Mouse (Mus musculus) neural tube, embryonic 15.5 days (tissue): ENCODE results near the gene Wapl. TPM values are rescaled to one million over a fixed set of nuclear protein-coding genes. Genes with fewer than 3 reads are reported as not detected.

ENCODE experiments used
- ATAC-seq: fragments of 200-750 bp; cut with Nextera tagmentation; 2 replicates; pipeline ENCODE4 v1.8.0; 2017; ENCODE audit warnings: mild to moderate bottlenecking, moderate TSS enrichment, moderate library complexity; ENCODE audit not compliant: low FRiP score
- H3K27ac ChIP-seq: fragments of 300-500 bp; sonication (generic); replicated peaks from 2 replicates; pipeline ENCODE4 v1.5.1; 2015; ENCODE audit warnings: mild to moderate bottlenecking, inconsistent platforms
- H3K27me3 ChIP-seq: fragments of 300-500 bp; sonication (generic); replicated peaks from 2 replicates; pipeline ENCODE4 v1.6.1; 2015; ENCODE audit warnings: inconsistent platforms
- H3K36me3 ChIP-seq: fragments of 300-500 bp; sonication (generic); 2 replicates; pipeline ENCODE4 v1.6.1; 2015; ENCODE audit warnings: inconsistent platforms
- H3K4me1 ChIP-seq: fragments of 300-500 bp; sonication (generic); 2 replicates; pipeline ENCODE4 v1.6.1; 2015; ENCODE audit warnings: inconsistent platforms
- H3K4me2 ChIP-seq: fragments of 300-500 bp; sonication (generic); 2 replicates; pipeline ENCODE4 v1.6.1; 2015; ENCODE audit warnings: inconsistent platforms, mild to moderate bottlenecking, moderate library complexity
- H3K4me3 ChIP-seq: fragments of 300-500 bp; sonication (generic); replicated peaks from 2 replicates; pipeline ENCODE4 v1.5.1; 2015; ENCODE audit warnings: mild to moderate bottlenecking, inconsistent platforms
- H3K9ac ChIP-seq: fragments of 300-500 bp; sonication (generic); replicated peaks from 2 replicates; pipeline ENCODE4 v1.6.1; 2015; ENCODE audit warnings: mild to moderate bottlenecking, inconsistent platforms
- H3K9me3 ChIP-seq: fragments of 300-500 bp; sonication (generic); replicated peaks from 2 replicates; pipeline ENCODE4 v1.6.1; 2016; ENCODE audit warnings: inconsistent platforms
- WGBS: fragments of 180-500 bp; shearing (Covaris S2); methylation state at CpG from one replicate; pipeline ENCODE4 v1.1.7; 2015; ENCODE audit warnings: mixed read lengths; 5-methylcytosine and 5-hydroxymethylcytosine counted together
- polyA plus RNA-seq: library from polyadenylated mRNA; unstranded; fragments of >200 nt; fragmentation: Nextera tagmentation; extraction: Ambion mirVana; gene quantifications from 2 replicates; pipeline ENCODE4 v1.2.1, GENCODE M21; 2015

Wapl gene
- polyA plus RNA-seq, 1 experiment from 2014 or later: 11.2 TPM

- H3K9me3 ChIP-seq: no peaks in the 10 kb centered on the region; the same call in 1 of the 2 replicates
- under 1% methylated on average over 39 of the region's 39 CpGs for WGBS
- no peak for ATAC-seq
- no peak overlapping the region for H3K27ac ChIP-seq
- peaks cover 45% of the 10 kb centered on the region for H3K27me3 ChIP-seq
- peak overlapping the region; percentile 50 for H3K4me3 ChIP-seq
- peak overlapping the region; percentile 96 for H3K4me2 ChIP-seq
- H3K4me1 ChIP-seq: peaks cover 20% of the 10 kb centered on the region
- H3K36me3 ChIP-seq: no peaks in the 10 kb centered on the region
- H3K9ac ChIP-seq: peak overlapping the region; percentile 41; the same call in 1 of the 2 replicates
These were observed 11.9 kb upstream of the Wapl start for GRCm38 (mm10) chr14:34661621-34662477.

GRCm38 (mm10) chr14:34662478-34662826 is 11.3 kb upstream of the Wapl start:
- no peak for ATAC-seq
- H3K36me3 ChIP-seq: no peaks in the 10 kb centered on the region
- H3K27ac ChIP-seq: no peak overlapping the region
- 10% methylated on average over 4 of the region's 4 CpGs for WGBS
- H3K4me2 ChIP-seq: peak overlapping the region; percentile 96
- no peak overlapping the region for H3K9ac ChIP-seq
- peaks cover 45% of the 10 kb centered on the region for H3K27me3 ChIP-seq
- H3K4me3 ChIP-seq: peak overlapping the region; percentile 50
- H3K4me1 ChIP-seq: peaks cover 20% of the 10 kb centered on the region
- H3K9me3 ChIP-seq: no peaks in the 10 kb centered on the region; the same call in 1 of the 2 replicates

GRCm38 (mm10) chr14:34663381-34663780 is 10.3 kb upstream of the Wapl start:
- no peaks in the 10 kb centered on the region; the same call in 1 of the 2 replicates for H3K9me3 ChIP-seq
- WGBS: 73% methylated on average over 1 of the region's 1 CpGs
- ATAC-seq: no peak
- peaks cover 45% of the 10 kb centered on the region for H3K27me3 ChIP-seq
- no peak overlapping the region for H3K4me2 ChIP-seq
- H3K4me3 ChIP-seq: no peak overlapping the region
- H3K27ac ChIP-seq: no peak overlapping the region
- H3K36me3 ChIP-seq: no peaks in the 10 kb centered on the region
- H3K4me1 ChIP-seq: peaks cover 20% of the 10 kb centered on the region
- no peak overlapping the region for H3K9ac ChIP-seq

GRCm38 (mm10) chr14:34669082-34669481 is 4.6 kb upstream of the Wapl start:
- Histone ChIP-seq H3K4me1 (0 out of 2 replicates have a peak, but pooled peaks cover 7% of the 10 kb centered on the region), H3K27me3 (no peaks in the 10 kb centered on the region), H3K4me3 (no peak overlapping the region), H3K27ac (no peak overlapping the region), H3K9ac (no peak overlapping the region), H3K36me3 (no peaks in the 10 kb centered on the region), H3K9me3 (no peaks in the 10 kb centered on the region), H3K4me2 (no peak overlapping the region)
- no peak for ATAC-seq
- WGBS: 73% methylated on average over 3 of the region's 3 CpGs

- Histone ChIP-seq H3K4me1 (peaks cover 12% of the 10 kb centered on the region), H3K4me2 (no peak overlapping the region), H3K27me3 (no peaks in the 10 kb centered on the region), H3K27ac (no peak overlapping the region), H3K9me3 (no peaks in the 10 kb centered on the region), H3K9ac (no peak overlapping the region), H3K4me3 (no peak overlapping the region), H3K36me3 (no peaks in the 10 kb centered on the region)
- no peak for ATAC-seq
- 67% methylated on average over 2 of the region's 2 CpGs for WGBS
These were observed 3.5 kb upstream of the Wapl start for GRCm38 (mm10) chr14:34670256-34670655.

DNA sequence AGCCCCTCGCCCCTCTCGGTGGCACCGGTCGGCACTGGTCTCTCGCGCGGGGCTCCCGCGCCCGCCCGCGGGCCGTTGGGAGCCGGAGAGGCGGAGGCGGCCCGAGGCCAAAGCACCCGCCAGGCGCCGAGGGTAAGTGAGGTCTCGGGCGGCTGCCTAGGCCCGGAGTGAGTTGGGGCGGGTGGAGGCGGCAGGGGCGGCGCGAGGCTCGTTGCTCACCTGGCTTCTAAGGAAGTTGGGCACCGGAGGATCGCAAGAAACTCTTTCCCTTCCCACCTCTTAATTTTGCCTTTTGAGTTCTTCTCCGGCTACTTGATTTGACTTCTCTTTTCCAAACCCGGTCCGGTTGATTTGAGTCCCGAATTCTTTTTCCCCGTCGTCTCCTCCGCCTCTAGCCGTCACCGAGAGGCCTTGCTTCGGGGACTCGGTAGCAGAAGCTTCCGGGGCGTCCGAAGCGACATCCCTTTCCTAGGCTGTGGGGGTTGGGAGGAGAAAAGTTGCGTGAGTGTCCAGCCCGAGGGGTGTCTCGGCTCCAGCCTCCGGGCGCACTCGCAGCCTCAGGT is 582 bp downstream of the Wapl start:
- Histone ChIP-seq H3K4me2 (peak overlapping the region; percentile 92), H3K27me3 (no peaks in the 10 kb centered on the region), H3K9me3 (no peaks in the 10 kb centered on the region), H3K4me1 (peaks cover 23% of the 10 kb centered on the region), H3K27ac (peak overlapping the region; percentile 93), H3K36me3 (peaks cover 6% of the 10 kb centered on the region), H3K4me3 (peak overlapping the region; percentile 100), H3K9ac (peak overlapping the region; percentile 96)
- WGBS: under 1% methylated on average over 49 of the region's 52 CpGs
- ATAC-seq: peak; percentile 39; the same call in 1 of the 2 replicates

DNA sequence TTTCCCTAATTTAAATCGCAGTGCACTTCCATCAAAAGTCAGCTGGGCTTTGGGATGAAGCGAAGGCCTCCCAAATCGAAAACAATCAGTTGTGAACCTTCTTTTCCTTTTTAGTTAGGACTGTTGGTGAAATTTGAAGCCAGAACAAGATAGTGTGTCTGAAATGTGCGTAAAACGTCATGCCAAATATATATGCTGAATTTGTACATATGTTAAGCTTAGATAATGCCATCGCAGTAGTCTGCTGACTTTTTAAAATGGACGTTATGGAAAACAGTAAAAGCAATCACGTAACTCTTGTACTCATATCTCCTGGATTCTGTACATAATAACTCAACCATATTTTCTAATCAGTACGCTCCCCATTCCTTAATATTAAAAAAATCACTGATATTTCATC is 1.2 kb downstream of the Wapl start:
- 28% methylated on average over 9 of the region's 9 CpGs for WGBS

GRCm38 (mm10) chr14:34675347-34675865 is 1.7 kb downstream of the Wapl start:
- peak overlapping the region; percentile 92 for H3K4me2 ChIP-seq

More for the DNA sequence above, 1.2 kb downstream of the Wapl start:
- Histone ChIP-seq H3K27me3 (no peaks in the 10 kb centered on the region), H3K4me3 (peak overlapping the region; percentile 100), H3K9me3 (no peaks in the 10 kb centered on the region), H3K36me3 (peaks cover 6% of the 10 kb centered on the region), H3K9ac (peak overlapping the region; percentile 96), H3K27ac (no peak overlapping the region), H3K4me1 (peaks cover 23% of the 10 kb centered on the region), H3K4me2 (peak overlapping the region; percentile 92)
- no peak for ATAC-seq

GRCm38 (mm10) chr14:34680815-34681214 is 7.1 kb downstream of the Wapl start:
- H3K9me3 ChIP-seq: no peaks in the 10 kb centered on the region
- no peaks in the 10 kb centered on the region for H3K27me3 ChIP-seq
- no peak overlapping the region for H3K4me3 ChIP-seq
- no peak overlapping the region for H3K4me2 ChIP-seq
- H3K4me1 ChIP-seq: peaks cover 13% of the 10 kb centered on the region; the same call in 1 of the 2 replicates
- 57% methylated on average over 2 of the region's 2 CpGs for whole genome bisulfite sequencing
- no peak for ATAC-seq
- no peak overlapping the region for H3K27ac ChIP-seq
- peaks cover 10% of the 10 kb centered on the region for H3K36me3 ChIP-seq
- no peak overlapping the region for H3K9ac ChIP-seq

More at GRCm38 (mm10) chr14:34675347-34675865, 1.7 kb downstream of the Wapl start:
- no peaks in the 10 kb centered on the region for H3K27me3 ChIP-seq
- ATAC-seq: no peak
- no peak overlapping the region for H3K4me3 ChIP-seq
- no peak overlapping the region for H3K9ac ChIP-seq
- 62% methylated on average over 5 of the region's 5 CpGs for WGBS
- peaks cover 23% of the 10 kb centered on the region for H3K4me1 ChIP-seq
- no peak overlapping the region for H3K27ac ChIP-seq
- H3K36me3 ChIP-seq: peaks cover 6% of the 10 kb centered on the region
- H3K9me3 ChIP-seq: no peaks in the 10 kb centered on the region

DNA sequence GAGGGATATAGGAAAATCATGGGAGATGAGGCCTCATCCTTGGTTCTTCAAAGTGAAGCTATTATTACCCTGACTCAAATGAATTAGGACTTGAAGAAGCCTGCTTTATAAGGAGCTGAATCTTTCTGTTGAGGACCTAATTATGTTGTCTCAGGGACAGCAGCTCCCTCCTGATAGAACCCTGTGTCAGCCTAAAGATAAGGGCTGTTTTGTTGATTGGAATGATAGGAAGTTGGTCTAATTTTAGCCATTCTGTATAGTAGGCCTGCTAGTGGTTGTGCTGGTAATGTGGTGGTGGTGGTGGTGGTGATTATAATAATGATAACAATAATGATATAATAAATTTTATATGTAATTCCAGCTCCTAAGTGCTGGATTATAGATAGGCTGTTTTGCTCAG is 11.3 kb downstream of the Wapl start:
- Histone ChIP-seq H3K4me3 (no peak overlapping the region), H3K27me3 (no peaks in the 10 kb centered on the region), H3K36me3 (peaks cover 3% of the 10 kb centered on the region; the same call in 1 of the 2 replicates), H3K4me2 (no peak overlapping the region), H3K4me1 (peaks cover 5% of the 10 kb centered on the region; the same call in 1 of the 2 replicates), H3K9ac (no peak overlapping the region), H3K9me3 (no peaks in the 10 kb centered on the region), H3K27ac (no peak overlapping the region)
- ATAC-seq: no peak

GRCm38 (mm10) chr14:34693970-34694369 is 20.2 kb downstream of the Wapl start:
- WGBS: 98% methylated on average over 4 of the region's 4 CpGs
- ATAC-seq: no peak
- Histone ChIP-seq H3K9me3 (no peaks in the 10 kb centered on the region), H3K4me1 (no peaks in the 10 kb centered on the region), H3K27me3 (no peaks in the 10 kb centered on the region), H3K4me2 (no peak overlapping the region), H3K9ac (no peak overlapping the region), H3K27ac (no peak overlapping the region), H3K36me3 (peaks cover 14% of the 10 kb centered on the region), H3K4me3 (no peak overlapping the region)

DNA sequence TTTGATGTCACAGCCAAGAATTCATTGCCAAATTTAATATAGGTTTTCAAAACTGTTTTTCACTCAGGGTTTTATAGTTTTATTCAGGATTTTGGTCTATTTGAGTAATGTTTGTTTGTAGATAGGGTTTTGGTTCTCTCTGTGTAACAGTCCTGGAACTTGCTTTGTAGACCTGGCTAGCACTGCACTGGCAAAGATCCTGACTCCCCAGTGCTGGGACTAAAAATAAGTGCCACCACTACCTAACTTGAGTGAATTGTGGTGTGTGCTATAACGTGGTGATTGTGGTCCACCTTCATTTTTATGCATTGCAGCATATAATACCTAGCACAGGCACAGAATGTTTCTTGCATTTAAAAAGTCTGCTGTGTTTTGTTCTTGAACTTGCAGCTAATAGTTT is 23.6 kb downstream of the Wapl start:
- no peaks in the 10 kb centered on the region for H3K4me1 ChIP-seq
- H3K27me3 ChIP-seq: no peaks in the 10 kb centered on the region
- peaks cover 8% of the 10 kb centered on the region; the same call in 1 of the 2 replicates for H3K36me3 ChIP-seq
- H3K4me3 ChIP-seq: no peak overlapping the region
- H3K9ac ChIP-seq: no peak overlapping the region
- no peak overlapping the region for H3K4me2 ChIP-seq
- no peak for ATAC-seq
- H3K9me3 ChIP-seq: no peaks in the 10 kb centered on the region
- H3K27ac ChIP-seq: no peak overlapping the region
- WGBS: 85% methylated on average over 1 of the region's 1 CpGs
